Mouse (Mus musculus) kidney, adult 2 months (tissue): ENCODE data around the gene Slc35e3.

Experiments
- CTCF ChIP-seq: fragments of 200-500 bp; conservative IDR thresholded peaks from 2 replicates; pipeline ENCODE4 v1.5.1; 2011; ENCODE audit warnings: low read depth, mild to moderate bottlenecking, control low read depth, low read length, moderate library complexity, mixed read lengths; ENCODE audit not compliant: insufficient read depth, insufficient read length
- POLR2A ChIP-seq: fragments of 200-500 bp; IDR thresholded peaks from one replicate; pipeline ENCODE4 v1.6.1; 2011; ENCODE audit warnings: low read depth, low read length, control low read depth

DNA sequence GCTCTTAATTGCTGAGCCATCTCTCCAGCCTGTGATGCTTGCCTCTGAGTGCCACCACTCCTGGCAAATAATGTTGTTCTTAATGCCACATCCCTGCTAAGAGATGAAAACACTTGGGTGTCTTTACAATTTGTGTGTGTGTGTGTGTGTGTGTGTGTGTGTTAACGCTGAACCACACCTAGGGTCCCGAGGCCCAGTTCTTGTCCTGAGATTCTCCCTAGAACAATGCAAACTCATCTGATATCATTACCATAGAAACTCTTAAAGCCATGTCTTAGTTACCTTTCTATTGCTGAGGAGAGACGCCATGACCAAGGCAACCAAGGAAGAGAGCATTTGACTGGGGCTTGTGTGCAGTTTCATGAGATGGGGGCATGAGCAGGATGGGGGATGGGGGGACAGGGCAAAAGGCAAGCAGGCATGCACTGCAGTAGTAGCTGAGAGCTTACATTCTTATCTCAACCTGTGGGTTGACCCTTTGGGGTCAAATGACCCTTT is 32.1 kb downstream of the Slc35e3 start:
- TF ChIP-seq POLR2A, result no peak
- no peak for TF ChIP-seq CTCF
